Mouse (Mus musculus) myocyte (in vitro differentiated cells): ENCODE measurements around the gene Utp14b. TPM values are rescaled to one million over a fixed set of nuclear protein-coding genes. Genes with fewer than 3 reads are reported as not detected.

ENCODE experiments used
- H3K27me3 ChIP-seq: one replicate; pipeline ENCODE4 v1.6.1; 2011; ENCODE audit not compliant: control insufficient read depth, insufficient read depth, insufficient read length
- H3K36me3 ChIP-seq: one replicate; pipeline ENCODE4 v1.6.1; 2011; ENCODE audit not compliant: control insufficient read depth, insufficient read depth
- H3K4me2 ChIP-seq: one replicate; pipeline ENCODE4 v1.6.1; 2011; ENCODE audit warnings: low read depth, control low read depth
- H3K4me3 ChIP-seq: one replicate; pipeline ENCODE4 v1.5.1; 2011; ENCODE audit warnings: mild to moderate bottlenecking, control low read depth, moderate library complexity
- H3K79me2 ChIP-seq: one replicate; pipeline ENCODE4 v1.6.1; 2011; ENCODE audit not compliant: control insufficient read depth, insufficient read depth
- H3ac ChIP-seq: one replicate; pipeline ENCODE4 v1.6.1; 2011; ENCODE audit not compliant: control insufficient read depth, insufficient read length
- CEBPB ChIP-seq: IDR thresholded peaks from 2 replicates; pipeline ENCODE4 v1.6.1; 2011; ENCODE audit warnings: mild to moderate bottlenecking, moderate library complexity; ENCODE audit not compliant: poor library complexity, insufficient read depth, severe bottlenecking
- E2F4 ChIP-seq: IDR thresholded peaks from one replicate; pipeline ENCODE4 v1.6.1; 2011; ENCODE audit warnings: mild to moderate bottlenecking, control low read depth, moderate library complexity; ENCODE audit not compliant: insufficient read depth
- MAX ChIP-seq: IDR thresholded peaks from one replicate; pipeline ENCODE4 v1.6.1; 2011; ENCODE audit warnings: low read depth, mild to moderate bottlenecking, control low read depth
- MYOD1 ChIP-seq, 3 experiments: IDR thresholded peaks; one replicate each; pipeline ENCODE4 v1.6.1; 2011; ENCODE audit warnings: control low read depth in 2 of 3, low read depth in 2 of 3, mild to moderate bottlenecking in 2 of 3, moderate library complexity in 1 of 3; ENCODE audit not compliant: insufficient read length in 2 of 3, control insufficient read depth in 1 of 3
- MYOG ChIP-seq, 3 experiments: IDR thresholded peaks; one replicate each; pipeline ENCODE4 v1.6.1; 2011; ENCODE audit warnings: control low read depth in 2 of 3, low read depth in 2 of 3, mild to moderate bottlenecking in 2 of 3; ENCODE audit not compliant: insufficient read length in 2 of 3, control insufficient read depth in 1 of 3, insufficient read depth in 1 of 3
- POLR2A ChIP-seq: IDR thresholded peaks from one replicate; pipeline ENCODE4 v1.6.1; 2011; ENCODE audit warnings: low read depth, mild to moderate bottlenecking, control low read depth, moderate library complexity; ENCODE audit not compliant: insufficient read length
- POLR2AphosphoS2 ChIP-seq: IDR thresholded peaks from one replicate; pipeline ENCODE4 v1.6.1; 2011; ENCODE audit warnings: low read depth, control low read depth; ENCODE audit not compliant: insufficient read length
- REST ChIP-seq: IDR thresholded peaks from one replicate; pipeline ENCODE4 v1.6.1; 2011; ENCODE audit warnings: mild to moderate bottlenecking, control low read depth, moderate library complexity; ENCODE audit not compliant: insufficient read depth, insufficient read length
- SRF ChIP-seq: IDR thresholded peaks from one replicate; pipeline ENCODE4 v1.6.1; 2011; ENCODE audit warnings: low read depth; ENCODE audit not compliant: control insufficient read depth, insufficient read length
- TCF12 ChIP-seq: IDR thresholded peaks from one replicate; pipeline ENCODE4 v1.6.1; 2011; ENCODE audit warnings: mild to moderate bottlenecking, control low read depth; ENCODE audit not compliant: poor library complexity, insufficient read depth, severe bottlenecking
- TCF3 ChIP-seq: IDR thresholded peaks from one replicate; pipeline ENCODE4 v1.6.1; 2011; ENCODE audit warnings: low read depth, control low read depth; ENCODE audit not compliant: insufficient read length
- USF1 ChIP-seq: IDR thresholded peaks from one replicate; pipeline ENCODE4 v1.6.1; 2011; ENCODE audit warnings: low read depth, mild to moderate bottlenecking, control low read depth, moderate library complexity
- polyA plus RNA-seq: library from polyadenylated mRNA; unstranded; fragments of >200 nt; fragmentation: generic; extraction: Trizol; gene quantifications from one replicate; pipeline ENCODE4 v1.2.1, GENCODE M21; 2012; ENCODE audit warnings: missing spikeins

The Utp14b gene
- polyA plus RNA-seq, 1 experiment = 3.0 TPM

DNA sequence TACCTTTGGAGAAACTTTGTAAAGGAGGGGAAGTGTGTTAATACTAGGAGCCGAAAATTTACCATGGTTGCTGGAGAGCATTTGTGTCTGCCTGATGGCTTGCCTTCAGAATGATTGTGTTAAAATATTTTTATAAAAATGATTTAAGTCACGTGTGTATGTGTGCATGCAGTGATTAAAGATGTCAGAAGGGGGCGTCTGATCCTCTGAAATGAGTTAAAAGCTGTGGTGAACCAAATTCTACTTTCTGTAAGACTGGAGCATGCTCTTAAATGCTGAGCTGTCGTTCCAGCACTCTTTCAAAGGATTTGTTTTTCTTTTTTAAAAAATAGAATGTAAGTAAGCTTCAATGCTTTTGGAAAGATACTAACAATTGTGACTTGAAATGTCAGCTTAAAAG is 49.4 kb downstream of the Utp14b start:
- no peak for TF ChIP-seq MAX
- TF ChIP-seq POLR2AphosphoS2 = peak; percentile 7
- no peak for TF ChIP-seq REST
- Histone ChIP-seq H3K27me3 (no peaks in the 10 kb centered on the region), H3K4me2 (no peak overlapping the region), H3K36me3 (peaks cover 72% of the 10 kb centered on the region), H3ac (no peak overlapping the region), H3K4me3 (no peak overlapping the region), H3K79me2 (no peaks in the 10 kb centered on the region)

DNA sequence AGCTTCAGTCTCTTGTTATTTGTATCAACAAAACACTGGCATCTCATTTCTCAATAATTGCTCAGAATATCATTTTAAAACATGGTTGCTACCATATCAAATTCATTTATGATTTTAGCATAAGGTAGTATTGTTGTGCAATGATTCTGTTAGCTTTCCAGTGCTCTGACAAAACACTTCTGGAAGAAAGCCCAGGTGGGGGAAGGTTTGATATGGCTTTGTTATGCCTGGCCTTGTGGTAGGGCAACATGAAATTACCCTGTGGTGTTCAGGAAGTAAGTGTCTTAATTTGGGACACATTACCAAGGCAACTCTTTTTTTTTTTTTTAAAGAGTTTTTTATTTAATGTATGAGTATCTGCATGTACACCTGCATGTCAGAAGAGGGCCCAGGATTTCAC is 52.2 kb downstream of the Utp14b start:
- Histone ChIP-seq H3K27me3 (no peaks in the 10 kb centered on the region), H3K79me2 (no peaks in the 10 kb centered on the region), H3K4me3 (no peak overlapping the region), H3K4me2 (no peak overlapping the region), H3K36me3 (peaks cover 47% of the 10 kb centered on the region), H3ac (no peak overlapping the region)
- TF ChIP-seq E2F4 = no peak
- no peak for TF ChIP-seq MYOD1 (IDR thresholded peaks at IDR 0.05; ENCODE audit: control insufficient read depth in 1 of 3, insufficient read length in 2 of 3, low read depth in 2 of 3)
- TF ChIP-seq REST = no peak
- no peak for TF ChIP-seq MYOG (IDR thresholded peaks at IDR 0.05; ENCODE audit: control insufficient read depth in 1 of 3, insufficient read depth in 1 of 3, insufficient read length in 2 of 3, low read depth in 2 of 3)
- no peak for TF ChIP-seq TCF12
- no peak for TF ChIP-seq TCF3
- TF ChIP-seq POLR2A = no peak
- no peak for TF ChIP-seq MAX
- TF ChIP-seq CEBPB = no peak
- no peak for TF ChIP-seq POLR2AphosphoS2
- TF ChIP-seq USF1 = no peak
- TF ChIP-seq SRF = no peak

GRCm38 (mm10) chr1:78710613-78711329 is 52.9 kb downstream of the Utp14b start:
- TF ChIP-seq REST (no peak), POLR2AphosphoS2 (peak; percentile 54)
- Histone ChIP-seq H3K79me2 (no peaks in the 10 kb centered on the region), H3K4me2 (no peak overlapping the region), H3K27me3 (no peaks in the 10 kb centered on the region), H3K4me3 (no peak overlapping the region), H3ac (no peak overlapping the region), H3K36me3 (peaks cover 41% of the 10 kb centered on the region)

Other genes with a start within 250 kb of the Utp14b start
- 77.5 TPM for gene Farsb, start 169.1 kb upstream of the Utp14b start, polyA plus RNA-seq
- not detected for gene Mogat1, start 147.0 kb upstream of the Utp14b start, polyA plus RNA-seq
- gene BC035947, start 145.9 kb upstream of the Utp14b start, polyA plus RNA-seq = not detected
- gene Acsl3, start 213 bp upstream of the Utp14b start, polyA plus RNA-seq = 106 TPM
- 0.05 TPM for gene Kcne4, start 158.7 kb downstream of the Utp14b start, polyA plus RNA-seq